Comparison of ENCODE assay signal across 9 mouse cellular contexts in the genomic region with DNA sequence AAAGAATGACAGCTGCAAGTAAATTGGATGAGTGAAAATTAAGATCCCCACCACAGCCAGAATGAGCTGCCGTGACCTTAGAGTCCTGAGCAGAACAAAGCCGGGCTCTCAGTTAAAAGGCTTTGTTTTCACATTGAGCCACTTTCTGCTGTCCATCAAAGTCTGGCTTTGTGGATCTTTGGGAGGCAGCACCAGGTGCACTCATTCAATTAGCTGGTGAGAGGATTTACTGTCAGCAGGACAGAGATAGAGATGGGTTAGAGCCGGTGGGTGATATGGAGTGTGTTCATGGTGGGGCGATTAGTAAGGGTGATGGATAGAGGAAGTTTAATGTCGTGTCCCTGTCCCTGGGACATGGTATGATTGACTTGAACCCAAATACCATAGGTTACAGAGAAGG.
A peak's percentile ranks its signal among the peaks of the same experiment; 100 is the strongest.
DNase-seq lines count a peak whose midpoint lies in the region; ATAC-seq and TF ChIP-seq lines count a peak whose summit lies in the region.
"Had no signal": no experiment of that assay in that cellular context is flagged by ENCODE, and none has a peak within 500 bp of the region (broad histone marks: within the 10 kb centered on the region; RNA-seq: fewer than 3 reads in every experiment).

No protein-coding gene starts in this region.

- TF ChIP-seq CTCF in cerebellum, adult 2 months (IDR thresholded peaks at IDR 0.05; ENCODE audit: borderline replicate concordance, insufficient read depth, low read depth, low read length) = no peak

- DNase-seq in liver, embryonic 11.5 days (ENCODE audit: low spot score) = no peak
- no peak for DNase-seq in liver
- no peak for DNase-seq in cerebellum, adult 2 months

- no peak overlapping the region for H3K4me3 ChIP-seq in liver, embryonic 11.5 days (ENCODE audit: low read depth, low read length)
- H3K4me3 ChIP-seq in forebrain, embryonic 12.5 days (replicated peaks) = no peak overlapping the region
- no peak overlapping the region for H3K4me3 ChIP-seq in limb, embryonic 15.5 days
- H3K4me3 ChIP-seq in stomach, embryonic 15.5 days (replicated peaks) = no peak overlapping the region
- H3K4me3 ChIP-seq in cerebellum, adult 2 months (replicated peaks; ENCODE audit: insufficient read depth, low read depth, low read length) = no peak overlapping the region
- H3K4me3 ChIP-seq: erythroblast, embryonic 14.5 days had no signal

- H3K4me1 ChIP-seq in liver, embryonic 11.5 days (replicated peaks; ENCODE audit: control insufficient read depth, insufficient read depth, low read length) = no peaks in the 10 kb centered on the region
- peaks cover 16% of the 10 kb centered on the region for H3K4me1 ChIP-seq in forebrain, embryonic 12.5 days
- H3K4me1 ChIP-seq in limb, embryonic 15.5 days = no peaks in the 10 kb centered on the region
- no peaks in the 10 kb centered on the region for H3K4me1 ChIP-seq in stomach, embryonic 15.5 days
- H3K4me1 ChIP-seq in cerebellum, adult 2 months (ENCODE audit: control insufficient read depth, insufficient read depth, low read length) = no peaks in the 10 kb centered on the region

- no peaks in the 10 kb centered on the region for H3K36me3 ChIP-seq in liver, embryonic 11.5 days (ENCODE audit: control insufficient read depth, insufficient read depth, low read length)
- no peaks in the 10 kb centered on the region for H3K36me3 ChIP-seq in forebrain, embryonic 12.5 days (replicated peaks)
- H3K36me3 ChIP-seq in limb, embryonic 15.5 days = no peaks in the 10 kb centered on the region
- H3K36me3 ChIP-seq in stomach, embryonic 15.5 days = no peaks in the 10 kb centered on the region

- no peaks in the 10 kb centered on the region for H3K9me3 ChIP-seq in liver, embryonic 11.5 days (ENCODE audit: control insufficient read depth, low read length)
- no peaks in the 10 kb centered on the region for H3K9me3 ChIP-seq in forebrain, embryonic 12.5 days
- no peaks in the 10 kb centered on the region for H3K9me3 ChIP-seq in limb, embryonic 15.5 days
- H3K9me3 ChIP-seq in stomach, embryonic 15.5 days = no peaks in the 10 kb centered on the region

- H3K27me3 ChIP-seq in liver, embryonic 11.5 days (replicated peaks; ENCODE audit: control insufficient read depth, insufficient read depth, low read length) = no peaks in the 10 kb centered on the region
- H3K27me3 ChIP-seq in forebrain, embryonic 12.5 days = no peaks in the 10 kb centered on the region
- no peaks in the 10 kb centered on the region for H3K27me3 ChIP-seq in limb, embryonic 15.5 days
- H3K27me3 ChIP-seq in stomach, embryonic 15.5 days (replicated peaks) = no peaks in the 10 kb centered on the region
- no peaks in the 10 kb centered on the region; the same call in 1 of the 2 replicates for H3K27me3 ChIP-seq in cerebellum, adult 2 months (ENCODE audit: control insufficient read depth, insufficient read depth, low read length)

- peak overlapping the region; percentile 26; the same call in 1 of the 2 replicates for H3K4me2 ChIP-seq in liver, embryonic 11.5 days
- peak overlapping the region; percentile 49 for H3K4me2 ChIP-seq in forebrain, embryonic 12.5 days
- H3K4me2 ChIP-seq in limb, embryonic 15.5 days = peak overlapping the region; percentile 38
- H3K4me2 ChIP-seq in stomach, embryonic 15.5 days = peak overlapping the region; percentile 46

- H3K27ac ChIP-seq in liver, embryonic 11.5 days (ENCODE audit: low read depth, low read length) = no peak overlapping the region
- peak overlapping the region; percentile 48 for H3K27ac ChIP-seq in forebrain, embryonic 12.5 days
- no peak overlapping the region for H3K27ac ChIP-seq in limb, embryonic 15.5 days
- no peak overlapping the region for H3K27ac ChIP-seq in stomach, embryonic 15.5 days
- H3K27ac ChIP-seq in cerebellum, adult 2 months (ENCODE audit: insufficient read depth, low read length) = no peak overlapping the region

- no peak for TF ChIP-seq POLR2A in cerebellum, adult 2 months (IDR thresholded peaks at IDR 0.05; ENCODE audit: borderline replicate concordance, insufficient read depth, low read length)

- ATAC-seq in liver, embryonic 11.5 days (replicated peaks; ENCODE audit: low FRiP score) = no peak
- ATAC-seq in forebrain, embryonic 12.5 days (ENCODE audit: low FRiP score) = peak; percentile 89
- no peak for ATAC-seq in limb, embryonic 15.5 days (ENCODE audit: insufficient number of reproducible peaks, low FRiP score, low TSS enrichment, low read depth)
- ATAC-seq in stomach, embryonic 15.5 days (ENCODE audit: insufficient read depth, low FRiP score, low read depth) = no peak
- no peak for ATAC-seq in erythroid progenitor cell, adult 5-6 weeks (replicated peaks; ENCODE audit: low FRiP score, poor library complexity, severe bottlenecking)
- ATAC-seq in erythroblast, adult 5-6 weeks (replicated peaks; ENCODE audit: low FRiP score, poor library complexity, severe bottlenecking) = no peak

- WGBS in liver, embryonic 11.5 days = 23% methylated on average over 5 of the region's 5 CpGs
- WGBS in forebrain, embryonic 12.5 days = 2% methylated on average over 5 of the region's 5 CpGs
- 19% methylated on average over 5 of the region's 5 CpGs for WGBS in limb, embryonic 15.5 days
- 16% methylated on average over 5 of the region's 5 CpGs for WGBS in stomach, embryonic 15.5 days
- WGBS in cerebellum, adult 2 months = 63% methylated on average over 5 of the region's 5 CpGs

- no peak overlapping the region for H3K9ac ChIP-seq in liver, embryonic 11.5 days (ENCODE audit: low read depth, low read length)
- H3K9ac ChIP-seq in forebrain, embryonic 12.5 days = no peak overlapping the region
- H3K9ac ChIP-seq in limb, embryonic 15.5 days = no peak overlapping the region
- H3K9ac ChIP-seq in stomach, embryonic 15.5 days = no peak overlapping the region
